Mouse (Mus musculus): Measurements from ENCODE around the gene F2rl1.

Gene F2rl1

DNA sequence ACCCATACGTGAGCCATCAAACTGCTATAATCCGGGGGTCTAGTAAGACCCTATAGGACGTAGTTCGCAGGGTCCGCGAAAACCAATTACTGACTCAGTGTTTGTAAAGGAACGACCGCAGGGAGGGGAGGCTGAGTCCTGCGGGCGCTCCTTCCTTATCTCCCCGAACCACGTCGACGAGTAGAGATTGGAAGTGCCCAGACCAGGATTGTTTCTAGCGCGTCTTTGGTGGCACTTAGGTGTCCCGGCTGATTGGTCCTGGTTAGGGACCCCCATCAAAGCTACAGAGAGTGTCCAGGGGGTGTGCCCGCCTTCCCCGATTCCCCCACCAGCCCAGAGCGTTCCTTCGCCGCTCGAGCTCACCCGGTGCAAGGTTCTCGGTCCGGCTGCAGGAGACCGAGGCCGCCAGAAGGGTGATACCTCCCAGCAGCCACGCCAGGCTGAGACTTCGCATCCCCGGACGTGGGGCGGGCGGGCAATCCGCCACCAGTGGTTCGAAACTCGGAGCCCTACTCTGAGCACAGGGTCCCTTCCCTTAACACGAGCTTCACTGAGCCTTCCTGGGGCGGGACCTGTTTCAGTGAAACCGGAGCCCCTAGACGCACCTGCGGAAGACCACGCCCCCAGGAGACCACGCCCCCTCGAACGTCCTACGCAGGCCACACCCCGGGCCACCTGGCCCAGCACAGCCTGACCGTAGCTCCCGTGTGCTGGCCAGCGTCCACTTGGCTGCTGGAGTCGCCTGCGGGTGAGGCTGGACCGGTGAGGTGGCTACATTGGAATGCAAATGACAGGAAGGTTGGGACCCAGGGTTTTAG, at the start of gene F2rl1:
Gene F2rl1 (minus strand): TSS at position 554 of the 818 bp plus-strand sequence.
- peak; percentile 94 for DNase-seq

DNA sequence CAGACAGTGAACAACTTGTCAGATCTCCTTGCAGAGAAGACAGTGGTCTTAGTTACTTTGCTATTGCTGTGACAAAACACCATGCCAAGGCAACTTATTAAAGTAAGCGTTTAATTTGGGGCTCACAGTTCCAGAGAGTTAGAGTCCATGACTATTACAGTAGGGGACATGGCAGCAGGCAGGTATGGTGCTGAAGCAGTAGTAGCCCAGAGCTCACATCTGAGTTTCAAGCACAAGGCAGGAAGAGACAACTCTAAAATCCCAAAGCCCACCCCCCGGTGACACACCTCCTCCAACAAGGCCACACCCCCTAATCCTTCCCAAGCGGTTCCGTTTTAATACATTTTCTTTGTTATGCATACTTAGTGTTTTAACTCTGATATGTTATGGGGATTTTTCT, 45.9 kb upstream of the F2rl1 start:
- DNase-seq = no peak

DNA sequence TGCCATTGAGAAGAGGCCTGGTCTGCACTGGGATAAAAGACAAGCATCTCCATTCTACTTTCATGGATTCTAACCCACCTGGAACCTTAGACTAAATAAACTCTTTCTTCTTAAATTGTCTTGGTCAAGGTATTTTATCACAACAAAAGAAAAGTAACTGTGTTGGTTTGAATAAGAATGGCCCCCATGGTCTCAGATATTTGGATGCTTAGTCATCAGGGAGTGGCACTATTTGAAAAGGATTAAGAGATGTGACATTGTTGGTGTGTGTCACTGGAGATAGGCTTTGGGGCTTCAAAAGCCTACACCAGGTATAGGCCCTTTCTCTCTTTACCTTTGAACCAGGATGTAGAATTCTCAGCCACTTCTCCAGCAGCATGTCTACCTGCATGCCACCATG, 44.3 kb upstream of the F2rl1 start:
- no peak for DNase-seq

DNA sequence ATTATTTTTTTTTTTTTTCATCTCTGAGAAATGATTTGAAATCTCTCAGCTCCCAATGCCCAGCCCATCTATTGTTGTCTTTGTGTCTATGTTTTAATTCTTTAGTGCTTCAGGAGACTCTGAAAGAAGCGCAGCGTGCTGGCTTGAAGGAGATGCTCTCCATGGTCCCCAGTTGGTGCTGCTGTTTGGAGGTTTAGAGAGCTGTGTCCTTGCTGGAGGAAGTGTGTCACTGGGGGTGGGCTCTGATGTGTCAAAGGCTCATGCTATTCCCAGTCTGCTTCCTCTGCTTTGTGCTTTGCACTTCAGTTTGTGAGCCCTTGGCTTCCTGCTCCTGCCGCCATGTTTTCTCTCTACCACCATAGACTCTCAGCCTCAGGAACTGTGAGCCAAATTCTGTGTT, 43.3 kb upstream of the F2rl1 start:
- no peak for DNase-seq

DNA sequence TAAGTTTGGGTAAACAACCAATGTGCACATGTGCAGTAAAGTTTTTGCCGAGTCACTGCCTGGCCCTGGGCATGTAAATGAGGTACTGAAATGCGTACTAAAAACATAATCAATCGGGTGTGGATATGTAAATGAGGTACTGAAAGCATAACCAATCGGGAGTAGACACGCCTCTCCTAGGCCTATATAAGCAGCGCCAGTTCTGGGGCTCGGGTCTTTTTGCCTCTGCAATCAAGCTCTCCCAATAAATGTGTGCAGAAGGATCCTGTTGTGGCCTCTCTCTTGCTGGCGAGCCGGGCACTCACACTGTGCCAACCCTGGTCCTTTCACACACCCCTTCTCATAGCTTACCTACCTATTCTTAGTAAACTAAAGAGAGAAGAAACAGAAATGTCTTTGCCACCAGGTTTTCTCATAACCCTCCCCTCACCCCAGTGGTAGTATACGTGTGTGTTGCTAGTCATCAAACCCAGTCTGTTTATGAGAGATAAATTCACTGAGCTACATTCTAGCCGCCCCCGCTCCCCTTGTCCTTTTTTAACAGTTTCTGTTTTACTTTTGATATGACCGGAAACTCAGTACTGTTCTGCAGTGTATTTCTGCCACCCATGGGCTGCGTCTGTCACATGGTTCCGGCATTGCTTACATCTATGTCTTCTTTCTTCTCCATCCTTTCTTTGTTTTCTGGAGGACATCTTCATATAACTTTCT, 42.0 kb upstream of the F2rl1 start:
- DNase-seq = no peak

DNA sequence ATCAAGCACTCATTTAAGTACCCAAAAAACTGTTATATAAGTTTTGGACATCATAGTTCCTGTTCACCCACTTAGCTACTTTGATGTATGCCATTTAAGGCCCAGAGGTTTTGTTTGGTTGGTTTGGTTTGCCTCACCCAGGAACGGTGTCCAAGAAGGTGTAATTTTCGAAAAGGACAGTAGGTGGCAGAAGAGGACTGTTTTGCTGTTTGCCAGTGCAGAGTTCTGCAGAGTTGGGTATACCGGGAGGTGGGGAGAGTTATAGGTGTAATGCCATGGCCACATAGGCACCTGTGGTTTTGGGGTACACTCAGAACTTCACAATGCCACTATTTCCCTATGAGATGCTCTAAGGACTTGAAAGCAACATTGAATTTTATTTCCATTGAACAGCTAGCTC, 38.7 kb upstream of the F2rl1 start:
- DNase-seq = peak; percentile 90

DNA sequence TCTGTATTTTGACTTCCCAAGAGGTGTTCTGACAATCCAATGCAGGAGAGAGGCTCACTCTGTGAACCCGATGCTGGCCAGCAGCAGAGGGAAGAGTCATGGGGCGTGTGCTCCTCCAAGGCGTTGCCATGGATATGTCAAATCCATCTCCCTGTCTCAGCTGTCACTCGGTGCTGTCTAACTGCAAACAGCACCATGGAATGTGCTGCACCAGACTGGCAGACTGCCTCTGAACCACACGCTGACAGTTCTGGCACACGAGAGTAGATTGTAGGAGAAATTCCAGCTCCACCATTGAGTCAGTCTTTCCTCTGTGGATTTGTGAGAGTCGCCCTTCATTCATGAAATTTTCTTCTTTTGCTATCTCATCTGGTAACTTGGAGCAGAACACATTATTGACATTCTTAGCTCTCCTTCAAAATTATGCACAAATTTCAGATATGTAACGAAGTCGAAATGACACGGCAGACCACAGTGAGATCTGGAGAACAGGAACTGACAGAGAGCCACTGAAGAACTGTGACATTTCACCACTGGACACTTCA, 38.1 kb upstream of the F2rl1 start:
- peak; percentile 34 for DNase-seq

DNA sequence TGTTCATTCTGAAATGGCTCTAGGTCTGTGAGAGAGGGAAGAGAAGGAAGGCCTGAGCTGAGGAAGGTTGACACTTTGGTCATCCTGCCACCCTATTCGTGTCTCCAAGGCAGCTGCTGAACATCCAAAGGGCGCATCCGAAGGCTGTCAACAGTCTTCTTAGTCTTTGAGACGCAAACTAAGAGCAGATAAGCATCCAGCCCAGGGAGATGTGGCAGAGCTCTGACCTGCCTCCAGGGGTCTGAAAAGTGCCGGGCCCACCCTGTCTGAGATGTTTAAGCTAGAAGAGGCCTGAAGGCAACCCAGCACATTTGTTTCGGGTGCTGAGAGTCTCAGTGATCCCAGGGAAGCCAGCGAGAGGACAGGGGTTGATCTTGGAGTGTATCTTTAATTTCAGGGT, 32.3 kb upstream of the F2rl1 start:
- no peak for DNase-seq

DNA sequence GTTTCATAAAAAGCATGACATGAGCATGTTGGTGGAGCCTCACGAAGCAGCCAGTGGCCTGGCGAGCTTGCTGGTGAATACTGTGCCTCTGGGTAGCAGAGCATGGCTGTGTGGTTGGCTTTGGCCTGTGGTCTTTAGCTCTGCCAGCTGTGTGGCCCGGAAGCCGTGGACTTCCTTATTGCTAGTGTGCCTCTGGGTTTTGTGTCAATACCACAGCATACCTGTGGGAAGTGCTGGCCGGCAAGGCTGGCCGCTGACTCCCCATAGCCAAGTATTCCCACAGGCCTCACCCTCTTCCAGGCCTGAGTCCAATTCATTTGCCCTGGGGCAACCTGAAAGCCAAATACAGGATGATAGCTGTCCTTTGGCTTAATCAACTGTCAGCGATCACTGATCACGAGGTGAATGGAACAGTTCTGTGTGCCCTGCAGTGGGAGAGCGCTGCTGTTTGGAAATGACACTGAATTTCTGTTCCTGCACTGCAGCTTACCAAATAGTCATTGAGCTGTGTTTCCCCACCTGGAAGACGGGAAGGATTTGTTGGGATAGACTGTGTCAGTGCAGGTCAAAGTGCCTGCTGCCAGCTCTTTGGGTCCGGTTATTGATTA, 29.0 kb upstream of the F2rl1 start:
- DNase-seq = peak; percentile 68

DNA sequence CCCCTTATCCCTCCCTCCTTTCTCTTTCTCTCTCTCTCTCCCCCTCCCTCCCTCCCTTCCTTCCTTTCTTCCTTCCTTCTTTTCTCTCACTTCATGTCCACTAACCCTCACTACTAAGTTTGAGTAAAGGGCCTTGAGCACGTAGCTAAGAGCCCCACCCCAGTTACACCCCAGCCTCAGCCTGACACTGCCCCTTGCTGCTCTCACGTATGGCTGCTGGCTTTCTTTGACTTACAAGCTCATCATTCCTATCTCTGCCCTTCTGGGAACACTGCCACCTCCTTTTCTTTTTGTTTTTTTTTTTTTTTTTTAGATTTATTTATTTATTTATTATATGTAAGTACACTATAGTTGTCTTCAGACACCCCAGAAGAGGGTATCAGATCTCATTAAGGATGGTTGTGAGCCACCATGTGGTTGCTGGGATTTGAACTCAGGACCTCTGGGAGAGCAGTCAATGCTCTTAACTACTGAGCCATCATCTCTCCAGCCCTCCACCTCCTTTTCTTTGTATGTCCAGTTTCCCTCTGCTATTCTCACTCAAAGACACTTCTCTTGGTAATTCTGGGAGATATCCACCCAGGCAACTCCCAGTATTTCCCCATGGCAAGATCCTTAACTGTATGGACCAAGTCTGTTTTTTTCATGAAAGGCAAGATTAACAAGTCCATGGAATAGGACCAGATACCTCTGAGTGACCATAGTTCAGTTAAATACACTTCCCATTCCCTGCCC, 25.8 kb upstream of the F2rl1 start:
- DNase-seq = no peak

DNA sequence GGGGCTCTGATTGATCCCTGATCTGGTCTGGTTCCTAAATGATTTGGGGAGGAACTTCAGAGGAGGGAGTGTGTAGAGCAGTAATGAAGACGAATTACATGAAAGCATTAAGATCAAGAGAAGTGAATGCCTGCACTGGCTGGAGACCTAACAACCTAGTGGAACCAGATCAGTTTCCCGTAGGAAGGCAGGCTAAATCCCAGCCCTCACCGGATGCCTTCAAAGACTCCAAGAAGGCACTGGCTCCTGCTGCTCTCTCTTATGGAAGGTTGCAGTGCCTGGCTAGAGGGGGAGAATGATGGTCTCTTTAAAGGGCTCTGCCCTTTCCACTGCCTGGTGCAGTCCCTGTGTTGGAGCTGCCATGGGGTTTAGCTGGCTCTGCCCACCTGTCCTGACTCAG, 24.4 kb upstream of the F2rl1 start:
- no peak for DNase-seq

DNA sequence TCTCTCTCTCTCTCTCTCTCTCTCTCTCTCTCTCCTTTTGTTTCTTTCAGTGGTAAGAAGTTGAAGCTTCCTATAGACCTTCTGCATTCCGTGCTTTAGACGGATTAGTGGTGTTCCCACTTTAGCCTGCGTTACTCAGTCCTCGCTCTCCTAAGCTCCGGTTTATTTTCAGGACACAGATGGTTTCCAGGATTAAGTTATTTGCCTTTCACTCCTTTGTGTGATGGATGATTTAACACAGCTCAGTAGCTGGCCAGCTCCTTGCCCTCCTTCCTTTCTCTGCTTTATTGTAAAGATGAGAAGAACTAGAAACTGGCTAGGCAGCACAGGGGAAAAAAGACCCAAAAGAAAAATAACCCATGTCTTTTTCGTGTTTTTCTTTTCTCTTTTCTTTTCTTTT, 23.8 kb upstream of the F2rl1 start:
- DNase-seq = peak; percentile 7

DNA sequence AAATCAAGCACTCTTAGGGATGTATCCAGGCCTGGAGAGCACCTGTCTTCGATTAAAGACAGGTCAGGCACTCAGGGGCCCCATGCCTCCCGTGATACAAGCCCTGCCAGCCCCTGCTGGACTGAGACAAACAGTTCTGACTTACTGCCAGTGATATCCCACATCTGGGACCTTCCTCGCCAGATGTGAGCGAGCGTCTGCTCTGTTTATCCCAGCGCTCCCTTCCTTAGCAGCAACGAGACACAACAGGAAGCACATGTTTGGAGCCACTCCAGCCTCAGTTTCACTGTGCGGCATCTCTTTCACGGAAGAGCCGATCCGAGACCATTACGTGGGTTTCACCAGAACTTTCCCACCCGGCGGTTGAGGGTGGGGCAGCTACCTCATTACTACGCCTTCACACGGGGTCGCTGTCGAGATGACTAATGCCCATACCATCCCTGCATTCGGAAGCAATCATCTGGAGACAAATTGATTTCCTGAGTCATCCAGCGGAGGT, 23.3 kb upstream of the F2rl1 start:
- peak; percentile 77 for DNase-seq

DNA sequence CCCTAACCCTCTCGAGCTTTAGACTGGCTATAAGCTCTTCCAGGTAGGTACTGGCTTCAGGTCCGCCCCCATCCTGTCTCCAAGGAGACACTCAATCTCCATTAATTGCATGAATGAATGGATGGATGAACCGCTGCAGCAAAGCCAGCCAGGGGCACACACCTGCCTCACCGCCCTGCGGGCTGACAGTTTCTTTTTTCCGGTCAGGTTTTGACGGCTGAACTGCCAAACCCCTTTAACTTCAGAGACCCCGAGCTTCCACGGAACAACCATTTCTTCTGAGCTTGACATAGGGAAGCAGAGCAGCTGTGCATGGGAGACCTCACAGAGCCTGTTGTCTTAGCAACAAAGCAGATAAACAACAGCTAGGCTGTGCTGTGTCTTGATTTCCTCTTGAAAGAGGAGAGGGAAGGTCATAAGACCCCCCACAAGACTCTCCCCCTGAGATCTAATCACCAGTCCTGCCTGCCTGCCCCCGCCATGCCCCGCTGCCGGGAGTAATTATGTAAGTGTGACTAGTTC, 22.1 kb upstream of the F2rl1 start:
- DNase-seq = no peak

DNA sequence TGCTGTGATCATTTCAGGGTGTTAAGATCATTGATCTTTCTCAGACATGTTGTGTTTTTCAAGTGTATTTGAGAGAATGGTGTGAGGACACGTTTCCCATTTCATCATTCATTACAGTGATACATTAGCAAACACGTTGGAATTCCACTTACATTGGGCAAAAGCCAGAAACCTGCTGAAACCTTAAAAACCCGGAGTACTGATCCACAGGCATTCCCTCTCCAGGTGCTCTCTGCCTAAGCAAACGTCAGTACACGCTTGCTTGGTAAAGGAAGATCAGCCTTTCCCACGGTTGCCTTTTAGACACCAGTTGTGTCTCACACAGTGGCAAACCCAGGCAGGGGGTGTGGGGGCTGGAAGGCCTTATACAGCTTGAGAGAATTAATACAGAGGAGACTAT, 21.2 kb upstream of the F2rl1 start:
- no peak for DNase-seq

DNA sequence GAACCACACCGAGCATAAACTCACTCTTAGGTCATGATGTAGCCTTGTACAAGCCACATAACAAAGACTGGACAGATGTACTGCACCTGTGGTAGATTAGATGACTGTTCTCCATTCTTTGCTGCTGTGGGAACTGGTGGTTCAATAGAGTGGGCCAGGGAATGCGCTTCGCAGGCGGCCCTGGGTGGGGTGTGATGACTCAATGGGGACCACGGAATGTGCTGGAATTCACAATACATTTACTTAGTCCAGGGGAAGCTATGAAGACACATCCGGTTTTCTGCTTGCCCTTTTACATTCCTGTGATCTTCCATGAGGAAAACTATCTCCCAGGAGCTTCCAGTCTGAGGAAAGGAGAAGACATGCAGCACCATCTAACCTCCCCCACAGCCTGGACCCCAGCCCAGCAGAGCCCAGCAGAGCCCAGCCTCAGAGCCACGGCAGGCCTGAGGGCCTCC, 20.7 kb upstream of the F2rl1 start:
- no peak for DNase-seq

DNA sequence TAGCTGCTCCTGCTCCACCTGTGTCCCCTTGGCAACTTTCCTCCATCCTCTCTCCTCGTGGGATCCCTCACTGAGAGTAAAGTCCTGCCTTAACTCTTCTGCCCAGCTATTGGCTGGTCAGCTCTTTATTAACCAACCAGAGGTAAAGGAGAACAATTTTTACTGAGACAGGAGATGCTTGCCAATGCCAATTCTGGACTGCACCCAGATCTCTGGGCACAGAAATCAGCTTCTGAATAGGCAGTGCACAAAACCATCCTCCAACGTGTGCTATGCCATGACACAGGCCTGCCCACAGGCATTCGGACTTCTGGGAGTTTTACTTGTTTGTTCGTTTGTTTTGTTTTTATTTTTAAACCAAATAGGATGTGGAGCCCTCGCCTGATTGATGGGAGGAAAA, 13.0 kb upstream of the F2rl1 start:
- DNase-seq = no peak

DNA sequence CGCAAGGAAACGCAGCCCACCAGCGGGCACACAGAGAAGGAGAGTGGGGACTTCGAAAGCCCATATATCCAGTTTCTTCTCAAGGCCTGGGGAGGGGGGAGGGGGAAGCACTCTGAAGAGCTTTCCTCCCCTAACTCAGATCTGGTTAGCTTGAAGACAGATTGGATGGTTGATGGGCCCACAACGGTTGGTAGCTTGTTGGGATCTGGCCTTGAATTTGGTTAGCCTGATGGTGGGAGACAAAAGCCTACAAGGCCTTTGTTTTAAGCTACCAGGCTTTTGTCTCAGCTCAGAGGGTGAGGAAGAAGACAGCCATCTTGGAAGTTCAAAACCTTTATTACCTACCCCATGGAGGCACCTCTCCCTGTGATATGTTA, 11.1 kb upstream of the F2rl1 start:
- no peak for DNase-seq

DNA sequence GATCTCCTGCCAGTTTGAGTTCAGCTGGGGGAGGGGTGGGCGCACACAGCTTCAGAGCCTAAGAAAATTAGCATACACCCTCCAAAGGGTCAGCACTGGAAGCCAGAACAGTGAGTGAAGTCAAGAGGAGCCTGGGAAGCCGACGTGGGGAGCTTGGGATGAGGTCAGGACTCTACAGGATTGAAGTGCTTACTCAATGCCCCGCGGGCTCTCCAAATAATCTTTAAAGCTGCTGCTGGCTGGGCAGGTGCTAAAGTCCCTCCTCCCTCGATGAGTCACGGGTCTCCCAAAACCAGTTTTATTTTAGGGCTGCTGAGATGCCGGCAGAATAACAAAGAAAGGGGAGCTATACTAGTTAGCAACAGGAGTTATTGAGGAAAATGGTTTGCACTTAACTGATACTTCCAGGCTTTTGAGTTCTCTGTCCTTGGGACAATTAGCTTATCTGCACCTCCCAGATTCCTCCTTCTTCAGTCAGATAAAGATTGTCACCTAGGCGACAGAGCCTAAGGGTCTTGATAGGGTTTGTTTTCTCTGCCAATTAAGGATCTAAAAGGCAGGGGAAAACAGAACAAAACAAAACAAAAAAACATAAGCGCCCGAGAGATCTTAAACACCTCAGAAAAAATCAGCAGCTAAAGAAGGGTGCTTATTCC, 10.6 kb upstream of the F2rl1 start:
- peak; percentile 80 for DNase-seq

DNA sequence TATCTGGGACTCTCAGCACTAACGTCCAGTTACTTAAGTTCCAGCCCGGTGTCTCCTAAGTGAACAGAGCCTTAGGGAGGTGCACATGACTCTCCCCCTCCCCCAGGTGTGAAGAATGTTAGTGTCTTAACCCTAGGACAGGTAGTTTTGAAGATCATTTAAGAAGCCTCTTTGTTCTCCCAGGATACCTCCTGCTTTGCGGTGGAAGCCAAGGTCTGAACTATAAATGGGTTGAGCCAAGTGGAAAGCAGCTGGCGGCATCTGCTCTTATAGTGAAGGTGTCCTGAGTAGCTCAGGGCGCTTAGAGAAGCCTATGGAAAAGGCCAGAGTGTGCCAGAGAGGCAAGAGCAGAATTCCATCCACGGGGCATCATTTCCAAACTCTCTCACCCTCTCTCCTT, 10.0 kb upstream of the F2rl1 start:
- DNase-seq = peak; percentile 32

DNA sequence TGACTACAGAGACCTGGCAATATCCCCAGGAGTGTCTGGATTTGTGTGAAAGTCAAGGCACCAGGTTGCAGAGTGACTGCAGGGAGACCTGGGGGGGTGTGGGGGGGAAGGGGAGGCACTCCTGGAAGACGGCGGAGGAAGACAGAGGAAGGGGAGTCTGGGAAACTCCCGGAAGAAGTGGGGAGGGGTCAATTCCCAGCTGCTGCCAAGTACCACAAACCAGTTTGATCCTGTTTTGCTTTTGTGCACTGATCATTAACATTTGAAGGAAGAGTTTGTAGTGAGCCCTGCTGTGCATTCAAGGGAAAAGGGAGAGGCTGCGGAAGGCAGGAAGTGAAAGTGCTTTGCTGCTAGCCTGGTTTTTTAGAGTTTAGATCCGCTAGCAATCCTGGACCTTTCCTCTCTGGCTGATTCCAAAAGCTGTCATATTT, 9.1 kb upstream of the F2rl1 start:
- no peak for DNase-seq

DNA sequence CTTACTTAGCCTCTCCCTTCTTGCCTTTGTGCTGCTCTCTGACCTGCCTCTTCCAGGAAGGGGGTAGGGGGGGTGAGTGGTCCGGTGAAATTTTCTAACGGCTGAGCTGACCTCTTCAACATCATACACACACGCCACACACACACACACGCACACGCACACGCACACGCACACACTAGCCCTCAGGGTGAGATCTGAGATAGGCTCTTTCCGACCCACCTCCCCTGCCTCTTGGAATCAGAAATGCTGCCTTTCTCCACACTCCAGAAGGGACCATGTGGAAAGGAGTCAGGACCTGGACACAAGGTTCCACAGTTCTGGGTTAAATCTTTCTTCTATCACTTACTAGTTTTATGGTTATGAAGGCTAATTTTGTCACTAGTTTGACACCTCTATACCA, 8.6 kb upstream of the F2rl1 start:
- no peak for DNase-seq

Data from lung, postnatal 36 days (tissue).